Mouse (Mus musculus) NIH3T3 (cell line): Measurements from ENCODE around the gene Celf5.

Experiments
- DNase-seq: peaks from one replicate; pipeline ENCODE4 v3.0.0-alpha.2; 2012; ENCODE audit warnings: low read depth

Gene Celf5

GRCm38 (mm10) chr10:81497401-81498270, 15.1 kb upstream of the Celf5 start:
- no peak for DNase-seq

- no peak for DNase-seq
Observed at GRCm38 (mm10) chr10:81496969-81497368, 14.5 kb upstream of the Celf5 start.

DNA sequence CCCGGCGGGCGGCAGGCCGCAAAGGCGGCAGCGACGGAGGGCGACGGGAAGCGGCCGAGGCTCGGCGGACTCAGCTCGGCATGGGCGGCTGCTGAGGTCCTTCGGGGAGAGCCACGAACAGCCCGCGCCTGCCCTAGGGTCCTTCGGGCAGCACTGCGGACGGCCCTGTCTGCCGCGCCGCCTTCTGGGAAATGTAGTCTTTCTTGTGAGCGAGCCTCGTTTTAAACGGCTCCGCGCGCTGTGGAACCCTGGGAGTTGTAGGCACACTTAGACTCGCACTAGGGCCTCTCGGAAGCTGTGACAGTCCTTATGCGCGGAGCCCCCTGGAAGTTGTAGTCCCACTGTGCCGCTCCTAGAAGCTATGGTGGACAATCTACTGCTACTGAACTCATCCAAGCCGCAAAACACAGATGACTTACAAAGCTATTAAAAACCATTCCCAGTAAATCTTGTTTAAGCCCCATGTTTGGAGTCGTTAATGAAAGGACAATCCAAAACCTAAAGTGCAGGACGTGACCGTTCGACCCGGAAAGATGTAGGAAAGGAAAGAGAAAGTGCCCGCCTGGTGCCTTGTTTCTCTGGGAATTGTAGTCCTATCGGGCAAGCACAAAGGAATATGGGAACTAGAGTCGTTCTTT, 13.9 kb upstream of the Celf5 start, which contains the start of gene Ncln:
Gene Ncln (minus strand): TSS at position 129 of the 638 bp plus-strand sequence.
- DNase-seq = peak; percentile 99

GRCm38 (mm10) chr10:81495616-81496263, 13.2 kb upstream of the Celf5 start:
- DNase-seq = no peak

- DNase-seq = no peak
Observed at GRCm38 (mm10) chr10:81495151-81495550, 12.6 kb upstream of the Celf5 start.

- DNase-seq = no peak
Observed at GRCm38 (mm10) chr10:81494260-81495041, 11.9 kb upstream of the Celf5 start.

GRCm38 (mm10) chr10:81493601-81494220, 11.2 kb upstream of the Celf5 start:
- peak; percentile 47 for DNase-seq

DNA sequence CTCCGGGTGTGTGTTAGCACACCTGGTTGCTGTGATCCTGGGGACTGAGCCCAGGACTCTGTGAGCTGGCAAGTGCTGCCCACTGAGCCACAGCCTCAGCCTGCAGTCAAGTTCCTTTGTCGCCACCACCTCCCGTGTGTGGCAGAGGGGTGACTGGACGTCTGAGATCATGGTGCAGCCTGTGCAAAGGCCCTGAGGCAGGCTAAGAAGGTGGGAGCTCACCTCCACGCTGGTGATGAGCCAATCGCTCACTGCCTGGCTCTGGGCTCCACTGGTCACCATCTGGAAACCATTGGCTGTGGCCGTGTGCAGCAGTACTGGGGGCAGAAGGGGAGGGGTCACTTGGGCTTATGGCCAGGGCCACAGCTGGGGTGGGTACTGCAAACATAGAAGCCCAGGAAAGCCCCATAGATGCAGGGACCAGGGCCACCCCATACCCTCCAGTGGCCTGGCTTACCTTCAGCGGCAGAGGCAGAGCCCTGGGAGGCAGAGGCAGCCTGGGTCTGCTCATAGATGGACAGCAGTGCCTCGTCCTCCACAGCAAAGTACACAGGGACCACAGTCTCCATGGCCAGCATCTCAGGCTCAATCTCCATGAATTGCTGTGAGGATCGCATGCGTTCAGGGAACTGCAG, 10.2 kb upstream of the Celf5 start:
- no peak for DNase-seq

GRCm38 (mm10) chr10:81491018-81491417, 8.5 kb upstream of the Celf5 start:
- DNase-seq = no peak

- no peak for DNase-seq
Observed at GRCm38 (mm10) chr10:81489941-81490340, 7.4 kb upstream of the Celf5 start.

DNA sequence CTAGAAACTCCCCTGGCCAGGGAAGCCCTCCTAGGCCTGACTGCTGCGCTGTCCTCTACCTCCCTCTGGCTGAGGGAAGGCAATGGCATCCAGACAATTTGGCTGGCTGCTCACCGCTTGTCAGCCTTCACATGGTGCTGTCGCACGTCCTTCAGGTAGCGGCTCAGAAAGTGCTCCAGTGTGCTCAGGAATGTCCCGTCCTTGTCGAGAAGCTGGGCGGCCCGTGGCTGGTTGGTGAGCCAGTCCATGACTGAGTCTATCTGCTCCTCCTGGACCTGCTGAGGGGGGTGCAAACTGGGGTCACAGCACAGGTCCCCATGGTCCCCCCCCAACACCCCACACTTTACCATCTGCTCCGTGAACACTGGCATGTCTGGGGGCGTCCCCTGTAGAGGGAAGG, 5.6 kb upstream of the Celf5 start:
- DNase-seq = no peak

- no peak for DNase-seq
Observed at GRCm38 (mm10) chr10:81486496-81486895, 4.0 kb upstream of the Celf5 start.

GRCm38 (mm10) chr10:81485479-81486018, 3.0 kb upstream of the Celf5 start:
- DNase-seq = no peak

DNA sequence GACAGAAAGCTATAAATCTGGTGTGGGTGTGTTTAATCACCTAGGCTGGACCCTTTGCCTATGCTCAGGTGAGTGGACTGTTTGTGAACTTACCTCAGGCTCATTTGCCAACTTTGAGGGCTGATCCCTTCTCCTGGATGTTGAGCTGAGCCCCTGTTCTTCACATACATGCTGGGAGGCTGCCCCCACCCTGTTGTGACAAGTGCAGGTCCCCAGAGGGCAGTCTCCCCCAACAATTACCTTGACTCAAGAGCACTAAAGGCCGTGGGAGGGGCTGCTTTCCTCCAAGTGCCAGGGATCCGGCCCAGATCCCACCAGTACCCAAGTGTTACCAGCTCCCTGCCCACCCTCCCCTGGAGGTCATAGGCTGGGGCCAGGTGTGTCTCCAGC, 2.5 kb upstream of the Celf5 start:
- no peak for DNase-seq

- DNase-seq = no peak
Observed at GRCm38 (mm10) chr10:81484441-81485059, 2.0 kb upstream of the Celf5 start.

GRCm38 (mm10) chr10:81483983-81484382, 1.5 kb upstream of the Celf5 start:
- peak; percentile 75 for DNase-seq

- DNase-seq = no peak
Observed at GRCm38 (mm10) chr10:81481605-81482532, 640 bp downstream of the Celf5 start.

- DNase-seq = no peak
Observed at GRCm38 (mm10) chr10:81474461-81474860, 8.0 kb downstream of the Celf5 start.

GRCm38 (mm10) chr10:81473003-81473451, 9.5 kb downstream of the Celf5 start:
- peak; percentile 61 for DNase-seq
